Mouse (Mus musculus) stomach, embryonic 14.5 days (tissue): Measurements from ENCODE around the gene Ralgapa2. TPM values are rescaled to one million over a fixed set of nuclear protein-coding genes. Genes with fewer than 3 reads are reported as not detected.

ENCODE experiments used
- ATAC-seq: fragments of 200-750 bp; cut with Nextera tagmentation; 2 replicates; pipeline ENCODE4 v1.8.0; 2017; ENCODE audit warnings: low read depth, moderate TSS enrichment; ENCODE audit not compliant: insufficient number of reproducible peaks, insufficient read depth, low FRiP score
- H3K27ac ChIP-seq: fragments of 300-500 bp; sonication (generic); 2 replicates; pipeline ENCODE4 v1.5.1; 2014; ENCODE audit warnings: mild to moderate bottlenecking, low read length, moderate library complexity, mixed read lengths
- H3K27me3 ChIP-seq: fragments of 300-500 bp; sonication (generic); 2 replicates; pipeline ENCODE4 v1.6.1; 2014; ENCODE audit warnings: low read length, control low read depth, mixed read lengths; ENCODE audit not compliant: control insufficient read depth, insufficient read depth
- H3K36me3 ChIP-seq: fragments of 300-500 bp; sonication (generic); 2 replicates; pipeline ENCODE4 v1.6.1; 2014; ENCODE audit warnings: mild to moderate bottlenecking, control low read depth, low read length, moderate library complexity, mixed read lengths; ENCODE audit not compliant: control insufficient read depth, insufficient read depth
- H3K4me1 ChIP-seq: fragments of 300-500 bp; sonication (generic); 2 replicates; pipeline ENCODE4 v1.6.1; 2014; ENCODE audit warnings: low read length, control low read depth, mixed read lengths; ENCODE audit not compliant: control insufficient read depth, insufficient read depth
- H3K4me2 ChIP-seq: fragments of 300-500 bp; sonication (generic); replicated peaks from 2 replicates; pipeline ENCODE4 v1.6.1; 2014; ENCODE audit warnings: low read depth, low read length, control low read depth
- H3K4me3 ChIP-seq: fragments of 300-500 bp; sonication (generic); 2 replicates; pipeline ENCODE4 v1.5.1; 2014; ENCODE audit warnings: low read depth, low read length, control low read depth
- H3K9ac ChIP-seq: fragments of 300-500 bp; sonication (generic); replicated peaks from 2 replicates; pipeline ENCODE4 v1.6.1; 2014; ENCODE audit warnings: low read depth, mild to moderate bottlenecking, control low read depth, low read length, moderate library complexity, mixed read lengths
- H3K9me3 ChIP-seq: fragments of 300-500 bp; sonication (generic); 2 replicates; pipeline ENCODE4 v1.6.1; 2016; ENCODE audit warnings: low read depth, low read length, control low read depth; ENCODE audit not compliant: control insufficient read depth
- WGBS: fragments of 180-500 bp; shearing (Covaris S2); extraction: QIAGEN DNeasy Blood & Tissue Kit; methylation state at CpG from one replicate; pipeline ENCODE4 v1.1.7; 2014; 5-methylcytosine and 5-hydroxymethylcytosine counted together
- polyA plus RNA-seq: library from polyadenylated mRNA; unstranded; fragments of >200 nt; fragmentation: Nextera tagmentation; extraction: Ambion mirVana; gene quantifications from 2 replicates; pipeline ENCODE4 v1.2.1, GENCODE M21; 2014

The Ralgapa2 gene
- polyA plus RNA-seq, 1 experiment from 2014 or later: 13.8 TPM

GRCm38 (mm10) chr2:146221076-146221928 is 290.8 kb downstream of the Ralgapa2 start, which contains the start of gene Insm1:
Gene Insm1, plus strand, starts transcription at chr2:146221921.
- peak; percentile 70 for ATAC-seq
- H3K4me3 ChIP-seq: peak within 1 kb of the TSS; percentile 43
- peaks cover 76% of the 10 kb centered on the region for H3K27me3 ChIP-seq
- under 1% methylated on average over 77 of the region's 86 CpGs for WGBS
- H3K4me2 ChIP-seq: peak within 1 kb of the TSS; percentile 96
- H3K9ac ChIP-seq: peak within 1 kb of the TSS; percentile 33; the same call in 1 of the 2 replicates
- no peaks in the 10 kb centered on the region for H3K36me3 ChIP-seq
- H3K27ac ChIP-seq: peak within 1 kb of the TSS; percentile 52; the same call in 1 of the 2 replicates
- no peaks in the 10 kb centered on the region for H3K9me3 ChIP-seq
- H3K4me1 ChIP-seq: peaks cover 27% of the 10 kb centered on the region; the same call in 1 of the 2 replicates

GRCm38 (mm10) chr2:146220591-146221075 is 291.5 kb downstream of the Ralgapa2 start:
- Histone ChIP-seq H3K4me1 (peaks cover 27% of the 10 kb centered on the region; the same call in 1 of the 2 replicates), H3K36me3 (no peaks in the 10 kb centered on the region)

GRCm38 (mm10) chr2:146219791-146220190 is 292.4 kb downstream of the Ralgapa2 start:
- WGBS: 15% methylated on average over 11 of the region's 11 CpGs
- Histone ChIP-seq H3K9ac (no peak overlapping the region), H3K27me3 (peaks cover 67% of the 10 kb centered on the region), H3K4me2 (no peak overlapping the region), H3K27ac (no peak overlapping the region), H3K36me3 (no peaks in the 10 kb centered on the region), H3K9me3 (no peaks in the 10 kb centered on the region), H3K4me3 (no peak overlapping the region), H3K4me1 (peaks cover 27% of the 10 kb centered on the region; the same call in 1 of the 2 replicates)
- no peak for ATAC-seq

More at GRCm38 (mm10) chr2:146220591-146221075, 291.5 kb downstream of the Ralgapa2 start:
- 1% methylated on average over 24 of the region's 24 CpGs for WGBS
- peaks cover 75% of the 10 kb centered on the region for H3K27me3 ChIP-seq
- H3K9me3 ChIP-seq: no peaks in the 10 kb centered on the region
- ATAC-seq: no peak
- peak overlapping the region; percentile 96 for H3K4me2 ChIP-seq
- no peak overlapping the region for H3K4me3 ChIP-seq
- no peak overlapping the region for H3K9ac ChIP-seq
- H3K27ac ChIP-seq: no peak overlapping the region

GRCm38 (mm10) chr2:146218881-146219535 is 293.1 kb downstream of the Ralgapa2 start:
- H3K36me3 ChIP-seq: no peaks in the 10 kb centered on the region
- whole genome bisulfite sequencing: 3% methylated on average over 19 of the region's 19 CpGs
- no peaks in the 10 kb centered on the region for H3K9me3 ChIP-seq
- no peak overlapping the region for H3K4me3 ChIP-seq
- H3K4me1 ChIP-seq: peaks cover 27% of the 10 kb centered on the region; the same call in 1 of the 2 replicates
- H3K9ac ChIP-seq: no peak overlapping the region
- peaks cover 61% of the 10 kb centered on the region for H3K27me3 ChIP-seq
- no peak overlapping the region for H3K4me2 ChIP-seq
- no peak overlapping the region for H3K27ac ChIP-seq
- ATAC-seq: no peak

- Histone ChIP-seq H3K4me2 (peak overlapping the region; percentile 42), H3K9ac (0 out of 2 replicates have a peak overlapping the region, but pooled peaks have one; percentile 14), H3K36me3 (no peaks in the 10 kb centered on the region), H3K27ac (no peak overlapping the region; the same call in 1 of the 2 replicates), H3K27me3 (peaks cover 53% of the 10 kb centered on the region), H3K4me1 (peaks cover 27% of the 10 kb centered on the region; the same call in 1 of the 2 replicates), H3K9me3 (no peaks in the 10 kb centered on the region), H3K4me3 (peak overlapping the region; percentile 20)
- ATAC-seq: peak; percentile 6; the same call in 1 of the 2 replicates
- WGBS: 2% methylated on average over 40 of the region's 40 CpGs
These were observed 293.9 kb downstream of the Ralgapa2 start for GRCm38 (mm10) chr2:146218161-146218691.

GRCm38 (mm10) chr2:146217227-146217980 is 294.7 kb downstream of the Ralgapa2 start:
- ATAC-seq: peak; percentile 12; the same call in 1 of the 2 replicates
- 2% methylated on average over 16 of the region's 16 CpGs for WGBS
- H3K27me3 ChIP-seq: peaks cover 45% of the 10 kb centered on the region
- H3K4me3 ChIP-seq: no peak overlapping the region
- H3K4me2 ChIP-seq: no peak overlapping the region
- no peaks in the 10 kb centered on the region for H3K36me3 ChIP-seq
- H3K9ac ChIP-seq: no peak overlapping the region
- H3K4me1 ChIP-seq: peaks cover 19% of the 10 kb centered on the region; the same call in 1 of the 2 replicates
- no peak overlapping the region for H3K27ac ChIP-seq
- H3K9me3 ChIP-seq: no peaks in the 10 kb centered on the region

GRCm38 (mm10) chr2:146216111-146217064 is 295.8 kb downstream of the Ralgapa2 start:
- no peak for ATAC-seq
- Histone ChIP-seq H3K36me3 (no peaks in the 10 kb centered on the region), H3K27me3 (peaks cover 35% of the 10 kb centered on the region), H3K4me2 (no peak overlapping the region), H3K9ac (no peak overlapping the region), H3K4me3 (no peak overlapping the region), H3K4me1 (peaks cover 9% of the 10 kb centered on the region; the same call in 1 of the 2 replicates), H3K27ac (no peak overlapping the region), H3K9me3 (no peaks in the 10 kb centered on the region)
- 17% methylated on average over 14 of the region's 14 CpGs for WGBS
